Mouse (Mus musculus) embryonic stem cell, embryonic (primary cell): ENCODE measurements at regions not wholly inside any gene's neighbourhood (a gene's known extent, or its start where the extent isn't known, plus 50 kb on each side); places are given as distances from the start of the nearest gene placed in this dataset.
"Not testable (repeated sequence)": the region's sequence is repeated elsewhere in the genome, so short reads cannot be mapped to it uniquely, and the experiment has no call there.

Experiments used
- CTCF ChIA-PET, 4 experiments: fragments of 300-600 bp in 2 of 4; fragments of 350-600 bp in 2 of 4; sonication (Branson Sonifier 250); formaldehyde crosslinking; loops; one replicate each; lab custom pipeline; 2022; ENCODE audit warnings: inconsistent platforms in 2 of 4; lab: Charles Lee
- POLR2A ChIA-PET, 4 experiments: fragments of 300-600 bp in 2 of 4; fragments of 350-600 bp in 2 of 4; sonication (Branson Sonifier 250); formaldehyde crosslinking; loops; one replicate each; lab custom pipeline; 2022; ENCODE audit warnings: antibody characterized with exemption in 4 of 4, inconsistent platforms in 1 of 4; lab: Charles Lee

- POLR2A ChIA-PET, result not testable (repeated sequence)
- CTCF ChIA-PET, result interaction anchor here in 1 of 4 experiments (0.6 kb wide), 1 partner anchor 9 kb away, joined by 3 read pairs; no protein-coding TSS in a partner anchor
Observed at GRCm38 (mm10) chr2:109791921-109792320, 98.7 kb upstream of the Lin7c start.

- ChIA-PET CTCF (no interaction called here), POLR2A (no interaction called here)
Observed at GRCm38 (mm10) chr2:109816993-109817392, 73.7 kb upstream of the Lin7c start.

GRCm38 (mm10) chr2:109820357-109820756, 70.3 kb upstream of the Lin7c start:
- ChIA-PET POLR2A (no interaction called here), CTCF (no interaction called here)

- CTCF ChIA-PET, result no interaction called here
- POLR2A ChIA-PET, result no interaction called here
Observed at GRCm38 (mm10) chr2:109820869-109821268, 69.8 kb upstream of the Lin7c start.

- ChIA-PET CTCF (no interaction called here), POLR2A (no interaction called here)
Observed at GRCm38 (mm10) chr2:109822993-109823830, 67.4 kb upstream of the Lin7c start.

- CTCF ChIA-PET, result no interaction called here
- POLR2A ChIA-PET, result no interaction called here
Observed at GRCm38 (mm10) chr2:109840258-109840657, 50.4 kb upstream of the Lin7c start.
